Mouse (Mus musculus): ENCODE measurements around the gene Banp.

Banp gene

GRCm38 (mm10) chr8:122018046-122018831 is 68.7 kb downstream of the Banp start:
- no peak for DNase-seq (ENCODE audit: low spot score)

- no peak for DNase-seq (ENCODE audit: low spot score)
These were observed 69.6 kb downstream of the Banp start for GRCm38 (mm10) chr8:122019162-122019561.

GRCm38 (mm10) chr8:122020050-122020771 is 70.7 kb downstream of the Banp start:
- DNase-seq (ENCODE audit: low spot score), result no peak

- DNase-seq (ENCODE audit: low spot score), result no peak
These were observed 72.2 kb downstream of the Banp start for GRCm38 (mm10) chr8:122021725-122022124.

- no peak for DNase-seq (ENCODE audit: low spot score)
These were observed 72.7 kb downstream of the Banp start for GRCm38 (mm10) chr8:122022274-122022673.

GRCm38 (mm10) chr8:122022705-122023104 is 73.2 kb downstream of the Banp start:
- DNase-seq (ENCODE audit: low spot score), result no peak

GRCm38 (mm10) chr8:122025546-122025945 is 76.0 kb downstream of the Banp start:
- DNase-seq (ENCODE audit: low spot score), result no peak

GRCm38 (mm10) chr8:122028116-122028515 is 78.6 kb downstream of the Banp start:
- peak; percentile 45 for DNase-seq (ENCODE audit: low spot score)

- no peak for DNase-seq (ENCODE audit: low spot score)
These were observed 81.4 kb downstream of the Banp start for GRCm38 (mm10) chr8:122030965-122031364.

- DNase-seq (ENCODE audit: low spot score), result no peak
These were observed 83.2 kb downstream of the Banp start for GRCm38 (mm10) chr8:122032741-122033140.

GRCm38 (mm10) chr8:122035543-122035942 is 86.0 kb downstream of the Banp start:
- no peak for DNase-seq (ENCODE audit: low spot score)

- DNase-seq (ENCODE audit: low spot score), result no peak
These were observed 86.8 kb downstream of the Banp start for GRCm38 (mm10) chr8:122036325-122036724.

- no peak for DNase-seq (ENCODE audit: low spot score)
These were observed 87.7 kb downstream of the Banp start for GRCm38 (mm10) chr8:122037279-122037678.

GRCm38 (mm10) chr8:122038076-122038475 is 88.5 kb downstream of the Banp start:
- no peak for DNase-seq (ENCODE audit: low spot score)

GRCm38 (mm10) chr8:122039452-122039851 is 89.9 kb downstream of the Banp start:
- no peak for DNase-seq (ENCODE audit: low spot score)

- no peak for DNase-seq (ENCODE audit: low spot score)
These were observed 97.8 kb downstream of the Banp start for GRCm38 (mm10) chr8:122047206-122047870.

- no peak for DNase-seq (ENCODE audit: low spot score)
These were observed 99.7 kb downstream of the Banp start for GRCm38 (mm10) chr8:122049266-122049665.

GRCm38 (mm10) chr8:122049923-122050322 is 100.4 kb downstream of the Banp start:
- DNase-seq (ENCODE audit: low spot score), result no peak

- DNase-seq (ENCODE audit: low spot score), result no peak
These were observed 101.1 kb downstream of the Banp start for GRCm38 (mm10) chr8:122050620-122051019.

GRCm38 (mm10) chr8:122055321-122055720 is 105.8 kb downstream of the Banp start:
- DNase-seq (ENCODE audit: low spot score), result no peak

- DNase-seq (ENCODE audit: low spot score), result no peak
These were observed 106.6 kb downstream of the Banp start for GRCm38 (mm10) chr8:122056113-122056512.

GRCm38 (mm10) chr8:122056882-122057281 is 107.3 kb downstream of the Banp start:
- DNase-seq (ENCODE audit: low spot score), result no peak

- DNase-seq (ENCODE audit: low spot score), result no peak
These were observed 109.0 kb downstream of the Banp start for GRCm38 (mm10) chr8:122058510-122058909.
